Mouse (Mus musculus): ENCODE measurements at regions not wholly inside any gene's neighbourhood (a gene's known extent, or its start where the extent isn't known, plus 50 kb on each side); places are given as distances from the start of the nearest gene placed in this dataset.

- TF ChIP-seq CTCF (IDR thresholded peaks at IDR 0.05; ENCODE audit: borderline replicate concordance, insufficient read depth, low read length), result no peak
- no peak for TF ChIP-seq POLR2A (IDR thresholded peaks at IDR 0.05; ENCODE audit: low read depth, low read length)
Observed at GRCm38 (mm10) chr13:15849129-15849528, 162.5 kb upstream of the Inhba start.

All from embryonic fibroblast, embryonic 13.5 days (primary cell).